Mouse (Mus musculus) forebrain, postnatal 0 days (tissue): ENCODE results near the gene Tmem164. TPM values are rescaled to one million over a fixed set of nuclear protein-coding genes. Genes with fewer than 3 reads are reported as not detected.

Source experiments
- ATAC-seq: fragments of 200-750 bp; cut with Nextera tagmentation; 2 replicates; pipeline ENCODE4 v1.8.0; 2017; ENCODE audit warnings: mild to moderate bottlenecking, moderate library complexity
- DNase-seq: peaks from one replicate; pipeline ENCODE4 v3.0.0-alpha.2; 2015
- H3K27ac ChIP-seq: fragments of 300-500 bp; sonication (generic); 2 replicates; pipeline ENCODE4 v1.5.1; 2014; ENCODE audit warnings: low read depth, mild to moderate bottlenecking, antibody characterized with exemption, low read length, moderate library complexity, mixed read lengths
- H3K27me3 ChIP-seq: fragments of 300-500 bp; sonication (generic); 2 replicates; pipeline ENCODE4 v1.6.1; 2014; ENCODE audit warnings: mild to moderate bottlenecking, low read length, mixed read lengths; ENCODE audit not compliant: insufficient read depth
- H3K36me3 ChIP-seq: fragments of 300-500 bp; sonication (generic); 2 replicates; pipeline ENCODE4 v1.6.1; 2014; ENCODE audit warnings: mild to moderate bottlenecking, moderate library complexity; ENCODE audit not compliant: insufficient read depth
- H3K4me1 ChIP-seq: fragments of 300-500 bp; sonication (generic); 2 replicates; pipeline ENCODE4 v1.6.1; 2014; ENCODE audit warnings: antibody characterized with exemption; ENCODE audit not compliant: insufficient read depth
- H3K4me2 ChIP-seq: fragments of 300-500 bp; sonication (generic); 2 replicates; pipeline ENCODE4 v1.6.1; 2014; ENCODE audit warnings: low read depth, mild to moderate bottlenecking, moderate library complexity
- H3K4me3 ChIP-seq: fragments of 300-500 bp; sonication (generic); 2 replicates; pipeline ENCODE4 v1.5.1; 2014; ENCODE audit warnings: low read depth, low read length, mixed read lengths
- H3K9ac ChIP-seq: fragments of 300-500 bp; sonication (generic); 2 replicates; pipeline ENCODE4 v1.6.1; 2014; ENCODE audit warnings: mild to moderate bottlenecking
- H3K9me3 ChIP-seq: fragments of 300-500 bp; sonication (generic); 2 replicates; pipeline ENCODE4 v1.6.1; 2016; ENCODE audit warnings: low read length
- CTCF ChIP-seq: sonication (generic); IDR thresholded peaks from 2 replicates; pipeline ENCODE4 v1.5.1; 2016; ENCODE audit warnings: antibody characterized with exemption, control low read depth, low read depth
- WGBS: fragments of 180-500 bp; shearing (Covaris S2); extraction: QIAGEN DNeasy Blood & Tissue Kit; methylation state at CpG from one replicate; pipeline ENCODE4 v1.1.7; 2014; 5-methylcytosine and 5-hydroxymethylcytosine counted together
- polyA plus RNA-seq: library from polyadenylated mRNA; unstranded; fragments of >200 nt; fragmentation: Nextera tagmentation; extraction: Ambion mirVana; gene quantifications from 2 replicates; pipeline ENCODE4 v1.2.1, GENCODE M21; 2015
- total RNA-seq: library from RNA; depleted of rRNA; stranded (reverse); fragments of >200 nt; gene quantifications from 2 replicates; pipeline ENCODE4 v1.2.3, GENCODE M21; 2014

Tmem164 gene
- total and polyA plus RNA-seq, 2 experiments from 2014 or later, result 17.2 to 33.9 TPM

GRCm38 (mm10) chrX:142836399-142836798 lies 155.2 kb downstream of the Tmem164 start:
- no peaks in the 10 kb centered on the region for H3K9me3 ChIP-seq
- H3K36me3 ChIP-seq, result no peaks in the 10 kb centered on the region
- 90% methylated on average over 7 of the region's 7 CpGs for WGBS
- no peak overlapping the region for H3K4me2 ChIP-seq
- ATAC-seq (no peak), DNase-seq (no peak)
- H3K27me3 ChIP-seq, result no peaks in the 10 kb centered on the region
- no peak overlapping the region for H3K4me3 ChIP-seq
- no peaks in the 10 kb centered on the region for H3K4me1 ChIP-seq
- H3K9ac ChIP-seq, result no peak overlapping the region
- TF ChIP-seq CTCF, result no peak
- H3K27ac ChIP-seq, result no peak overlapping the region

- TF ChIP-seq CTCF, result no peak
- Histone ChIP-seq H3K4me3 (no peak overlapping the region), H3K27ac (no peak overlapping the region), H3K9ac (no peak overlapping the region), H3K36me3 (no peaks in the 10 kb centered on the region), H3K4me2 (no peak overlapping the region), H3K9me3 (no peaks in the 10 kb centered on the region), H3K27me3 (no peaks in the 10 kb centered on the region), H3K4me1 (no peaks in the 10 kb centered on the region)
- no peak for ATAC-seq
- no peak for DNase-seq
- WGBS, result 95% methylated on average over 3 of the region's 3 CpGs
Observed at GRCm38 (mm10) chrX:142837316-142837715, 156.1 kb downstream of the Tmem164 start.

- no peaks in the 10 kb centered on the region for H3K27me3 ChIP-seq
- no peak for DNase-seq
- no peak overlapping the region for H3K4me2 ChIP-seq
- no peaks in the 10 kb centered on the region for H3K4me1 ChIP-seq
- no peaks in the 10 kb centered on the region for H3K36me3 ChIP-seq
- H3K9me3 ChIP-seq, result no peaks in the 10 kb centered on the region
- H3K9ac ChIP-seq, result no peak overlapping the region
- 88% methylated on average over 2 of the region's 2 CpGs for WGBS
- TF ChIP-seq CTCF, result no peak
- no peak overlapping the region for H3K4me3 ChIP-seq
- no peak for ATAC-seq
- no peak overlapping the region for H3K27ac ChIP-seq
Observed at GRCm38 (mm10) chrX:142838841-142839240, 157.6 kb downstream of the Tmem164 start.

GRCm38 (mm10) chrX:142839411-142839810 lies 158.2 kb downstream of the Tmem164 start:
- H3K27me3 ChIP-seq, result no peaks in the 10 kb centered on the region
- no peak for TF ChIP-seq CTCF
- ATAC-seq, result no peak

GRCm38 (mm10) chrX:142841916-142842315 lies 160.7 kb downstream of the Tmem164 start:
- Histone ChIP-seq H3K36me3 (no peaks in the 10 kb centered on the region), H3K27me3 (no peaks in the 10 kb centered on the region), H3K9ac (no peak overlapping the region), H3K27ac (no peak overlapping the region), H3K4me3 (no peak overlapping the region), H3K4me1 (no peaks in the 10 kb centered on the region), H3K9me3 (no peaks in the 10 kb centered on the region), H3K4me2 (no peak overlapping the region)
- DNase-seq (no peak), ATAC-seq (no peak)
- WGBS, result 74% methylated on average over 4 of the region's 4 CpGs
- no peak for TF ChIP-seq CTCF

More at GRCm38 (mm10) chrX:142839411-142839810, 158.2 kb downstream of the Tmem164 start:
- H3K4me1 ChIP-seq, result no peaks in the 10 kb centered on the region
- H3K9me3 ChIP-seq, result no peaks in the 10 kb centered on the region
- H3K36me3 ChIP-seq, result no peaks in the 10 kb centered on the region
- no peak overlapping the region for H3K27ac ChIP-seq
- no peak overlapping the region for H3K4me2 ChIP-seq
- H3K4me3 ChIP-seq, result no peak overlapping the region
- 91% methylated on average over 7 of the region's 7 CpGs for WGBS
- no peak for DNase-seq
- no peak overlapping the region for H3K9ac ChIP-seq

GRCm38 (mm10) chrX:142846266-142846665 lies 165.1 kb downstream of the Tmem164 start:
- H3K36me3 ChIP-seq, result no peaks in the 10 kb centered on the region
- WGBS, result 89% methylated on average over 6 of the region's 6 CpGs
- ATAC-seq (no peak), DNase-seq (no peak)
- H3K27me3 ChIP-seq, result no peaks in the 10 kb centered on the region
- no peak overlapping the region for H3K9ac ChIP-seq
- no peak overlapping the region for H3K4me2 ChIP-seq
- no peak for TF ChIP-seq CTCF
- H3K9me3 ChIP-seq, result no peaks in the 10 kb centered on the region
- no peaks in the 10 kb centered on the region for H3K4me1 ChIP-seq
- no peak overlapping the region for H3K27ac ChIP-seq
- no peak overlapping the region for H3K4me3 ChIP-seq

- no peak overlapping the region for H3K27ac ChIP-seq
- no peak for TF ChIP-seq CTCF
- no peaks in the 10 kb centered on the region for H3K27me3 ChIP-seq
- H3K4me2 ChIP-seq, result no peak overlapping the region
- ATAC-seq (no peak), DNase-seq (no peak)
- H3K4me1 ChIP-seq, result no peaks in the 10 kb centered on the region
- no peak overlapping the region for H3K9ac ChIP-seq
- H3K9me3 ChIP-seq, result no peaks in the 10 kb centered on the region
- 92% methylated on average over 9 of the region's 9 CpGs for WGBS
- H3K4me3 ChIP-seq, result no peak overlapping the region
- H3K36me3 ChIP-seq, result no peaks in the 10 kb centered on the region
Observed at GRCm38 (mm10) chrX:142848032-142848431, 166.8 kb downstream of the Tmem164 start.

GRCm38 (mm10) chrX:142869844-142870243 lies 188.6 kb downstream of the Tmem164 start:
- 45% methylated on average over 2 of the region's 2 CpGs for WGBS
- Histone ChIP-seq H3K27ac (no peak overlapping the region), H3K4me3 (no peak overlapping the region), H3K9ac (no peak overlapping the region), H3K36me3 (no peaks in the 10 kb centered on the region), H3K27me3 (no peaks in the 10 kb centered on the region), H3K4me2 (no peak overlapping the region), H3K9me3 (no peaks in the 10 kb centered on the region), H3K4me1 (no peaks in the 10 kb centered on the region)
- TF ChIP-seq CTCF, result no peak
- DNase-seq, result peak; percentile 14
- ATAC-seq, result no peak; the same call in 1 of the 2 replicates
